Mouse (Mus musculus): Measurements from ENCODE around the gene Fam57b.

The Fam57b gene

GRCm38 (mm10) chr7:126799050-126799467 is 1.6 kb downstream of the Fam57b start:
- peak; percentile 95 to 97 for DNase-seq (ENCODE audit: low spot score in 2 of 2)

- DNase-seq (ENCODE audit: low spot score in 2 of 2) = peak; percentile 81 to 87
These were observed 2.2 kb downstream of the Fam57b start for GRCm38 (mm10) chr7:126799468-126800268.

- no peak for DNase-seq (ENCODE audit: low spot score in 2 of 2)
These were observed 3.0 kb downstream of the Fam57b start for GRCm38 (mm10) chr7:126800269-126801056.

GRCm38 (mm10) chr7:126801057-126801422 is 3.6 kb downstream of the Fam57b start:
- no peak for DNase-seq (ENCODE audit: low spot score in 2 of 2)

- DNase-seq (ENCODE audit: low spot score in 2 of 2) = no peak
These were observed 4.8 kb downstream of the Fam57b start for GRCm38 (mm10) chr7:126802134-126802889.

- no peak for DNase-seq (ENCODE audit: low spot score in 2 of 2)
These were observed 5.7 kb downstream of the Fam57b start for GRCm38 (mm10) chr7:126803181-126803580.

GRCm38 (mm10) chr7:126803751-126804150 is 6.3 kb downstream of the Fam57b start:
- DNase-seq (ENCODE audit: low spot score in 2 of 2) = no peak

GRCm38 (mm10) chr7:126806956-126807355 is 9.5 kb downstream of the Fam57b start:
- no peak for DNase-seq (ENCODE audit: low spot score in 2 of 2)

- no peak for DNase-seq (ENCODE audit: low spot score in 2 of 2)
These were observed 9.9 kb downstream of the Fam57b start for GRCm38 (mm10) chr7:126807405-126807804.

GRCm38 (mm10) chr7:126808703-126809455 is 11.4 kb downstream of the Fam57b start:
- peak; percentile 82 to 84 for DNase-seq (ENCODE audit: low spot score in 2 of 2)

- DNase-seq (ENCODE audit: low spot score in 2 of 2) = no peak
These were observed 12.4 kb downstream of the Fam57b start for GRCm38 (mm10) chr7:126809723-126810369.

- no peak for DNase-seq (ENCODE audit: low spot score in 2 of 2)
These were observed 18.3 kb downstream of the Fam57b start for GRCm38 (mm10) chr7:126815726-126816222.

- DNase-seq (ENCODE audit: low spot score in 2 of 2) = no peak
These were observed 19.0 kb downstream of the Fam57b start for GRCm38 (mm10) chr7:126816494-126816893.

- no peak for DNase-seq (ENCODE audit: low spot score in 2 of 2)
These were observed 20.1 kb downstream of the Fam57b start for GRCm38 (mm10) chr7:126817595-126817994.

GRCm38 (mm10) chr7:126818818-126819217 is 21.4 kb downstream of the Fam57b start:
- no peak for DNase-seq (ENCODE audit: low spot score in 2 of 2)

GRCm38 (mm10) chr7:126821835-126822511 is 24.5 kb downstream of the Fam57b start:
- DNase-seq (ENCODE audit: low spot score in 2 of 2) = peak in 1 of 2 experiments; percentile 76

- DNase-seq (ENCODE audit: low spot score in 2 of 2) = no peak
These were observed 25.3 kb downstream of the Fam57b start for GRCm38 (mm10) chr7:126822741-126823140.

GRCm38 (mm10) chr7:126823202-126823711 is 25.8 kb downstream of the Fam57b start:
- no peak for DNase-seq (ENCODE audit: low spot score in 2 of 2)

GRCm38 (mm10) chr7:126823940-126824339 is 26.5 kb downstream of the Fam57b start:
- DNase-seq (ENCODE audit: low spot score in 2 of 2) = no peak

GRCm38 (mm10) chr7:126825403-126825802 is 27.9 kb downstream of the Fam57b start:
- DNase-seq (ENCODE audit: low spot score in 2 of 2) = no peak
